Mouse (Mus musculus): Measurements from ENCODE around the gene Vmn2r53. TPM values are rescaled to one million over a fixed set of nuclear protein-coding genes. Genes with fewer than 3 reads are reported as not detected.

Vmn2r53 gene
- polyA plus RNA-seq (2014; fragmentation: Illumina TruSeq; extraction: RNeasy Lipid Tissue Mini Kit (QIAGEN cat#74804); ENCODE audit: low read depth, low replicate concordance), result not detected

GRCm38 (mm10) chr7:12608688-12609087, at the start of gene Vmn2r53:
Vmn2r53 (minus strand) TSS chr7:12608788.

GRCm38 (mm10) chr7:12640219-12640618, 31.6 kb upstream of the Vmn2r53 start, which contains the start of gene Vmn2r54:
Vmn2r54 (minus strand) TSS chr7:12640319.

Other genes with a start within 250 kb of the Vmn2r53 start
- not detected for gene Vmn1r84, start 239.5 kb downstream of the Vmn2r53 start, polyA plus RNA-seq (2014; fragmentation: Illumina TruSeq; extraction: RNeasy Lipid Tissue Mini Kit (QIAGEN cat#74804); ENCODE audit: low read depth, low replicate concordance)
- gene Zfp551, start 186.0 kb downstream of the Vmn2r53 start, polyA plus RNA-seq (2014; fragmentation: Illumina TruSeq; extraction: RNeasy Lipid Tissue Mini Kit (QIAGEN cat#74804); ENCODE audit: low read depth, low replicate concordance), result 1.5 TPM
- 10.0 TPM for gene Zfp606, start 130.5 kb downstream of the Vmn2r53 start, polyA plus RNA-seq (2014; fragmentation: Illumina TruSeq; extraction: RNeasy Lipid Tissue Mini Kit (QIAGEN cat#74804); ENCODE audit: low read depth, low replicate concordance)
- not detected for gene 2900092C05Rik, start 96.3 kb downstream of the Vmn2r53 start, polyA plus RNA-seq (2014; fragmentation: Illumina TruSeq; extraction: RNeasy Lipid Tissue Mini Kit (QIAGEN cat#74804); ENCODE audit: low read depth, low replicate concordance)
- gene Vmn2r54, start 31.5 kb upstream of the Vmn2r53 start, polyA plus RNA-seq (2014; fragmentation: Illumina TruSeq; extraction: RNeasy Lipid Tissue Mini Kit (QIAGEN cat#74804); ENCODE audit: low read depth, low replicate concordance), result not detected
- gene Vmn2r55, start 76.2 kb upstream of the Vmn2r53 start, polyA plus RNA-seq (2014; fragmentation: Illumina TruSeq; extraction: RNeasy Lipid Tissue Mini Kit (QIAGEN cat#74804); ENCODE audit: low read depth, low replicate concordance), result not detected
- not detected for gene Vmn2r56, start 126.2 kb upstream of the Vmn2r53 start, polyA plus RNA-seq (2014; fragmentation: Illumina TruSeq; extraction: RNeasy Lipid Tissue Mini Kit (QIAGEN cat#74804); ENCODE audit: low read depth, low replicate concordance)
- gene Zscan18, start 194.8 kb upstream of the Vmn2r53 start, polyA plus RNA-seq (2014; fragmentation: Illumina TruSeq; extraction: RNeasy Lipid Tissue Mini Kit (QIAGEN cat#74804); ENCODE audit: low read depth, low replicate concordance), result 1.4 TPM
- gene Zfp329, start 210.1 kb upstream of the Vmn2r53 start, polyA plus RNA-seq (2014; fragmentation: Illumina TruSeq; extraction: RNeasy Lipid Tissue Mini Kit (QIAGEN cat#74804); ENCODE audit: low read depth, low replicate concordance), result 5.9 TPM
- gene Zfp110, start 226.0 kb upstream of the Vmn2r53 start, polyA plus RNA-seq (2014; fragmentation: Illumina TruSeq; extraction: RNeasy Lipid Tissue Mini Kit (QIAGEN cat#74804); ENCODE audit: low read depth, low replicate concordance), result 21.8 TPM